Mouse (Mus musculus): ENCODE data around the gene Mpp1.

Gene Mpp1

DNA sequence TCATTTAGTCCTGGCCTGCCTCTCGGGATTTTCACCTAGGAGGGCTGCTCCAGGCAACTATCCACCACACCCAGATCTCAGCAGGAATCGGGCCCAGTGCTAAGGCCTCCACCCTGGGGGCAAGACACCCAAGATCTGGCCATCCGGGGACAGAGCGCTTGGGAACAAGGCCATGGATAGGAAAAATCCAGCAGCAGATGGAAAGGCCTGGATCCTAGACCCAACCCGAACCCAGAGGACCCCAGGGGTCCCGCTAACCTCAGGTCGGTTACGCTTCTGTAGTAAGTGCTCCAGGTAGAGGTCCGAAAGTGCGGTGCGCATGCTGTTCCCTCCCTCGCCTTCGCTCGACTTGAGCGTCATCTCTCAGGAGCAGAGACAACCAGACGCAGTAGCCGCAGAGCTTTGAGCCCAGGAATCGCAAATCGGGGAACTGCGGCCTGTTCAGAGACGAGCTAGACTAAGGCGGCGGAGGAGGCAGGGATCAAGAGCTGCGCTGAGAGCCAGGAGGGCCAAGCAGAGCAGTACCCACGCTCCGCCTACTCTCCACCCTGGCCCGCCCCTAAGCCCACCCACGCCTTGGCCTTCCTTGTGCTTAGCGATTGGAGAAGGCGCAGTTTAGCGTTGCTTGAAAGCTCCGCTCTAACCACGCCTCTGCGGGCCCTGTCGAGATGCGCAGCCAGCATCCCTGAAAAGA, at the start of gene Mpp1:
Gene Mpp1 (minus strand): TSS at position 550 of the 694 bp plus-strand sequence.
- peak; percentile 81 for DNase-seq (ENCODE audit: low spot score)

DNA sequence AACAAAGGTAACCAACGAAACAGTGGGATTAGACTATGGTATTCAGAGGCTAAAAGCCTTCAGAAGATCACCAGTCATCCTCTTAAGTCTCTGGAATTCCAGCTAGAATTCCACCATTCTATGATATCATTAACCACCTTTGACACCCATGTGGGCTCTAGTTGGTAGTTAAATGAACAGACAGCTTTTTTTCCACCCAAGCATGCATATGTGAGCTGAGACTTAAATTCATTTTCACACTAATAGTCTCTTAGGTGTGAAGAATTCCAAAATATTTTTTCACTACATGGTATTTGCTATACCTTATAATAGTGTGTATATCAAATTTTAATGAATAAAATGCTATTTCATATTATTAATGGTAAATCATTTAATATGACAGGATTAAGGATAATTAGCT, 32.9 kb upstream of the Mpp1 start, which contains the start of gene Smim9:
Gene Smim9 (minus strand): TSS at position 101 of the 400 bp plus-strand sequence.
- no peak for DNase-seq (ENCODE audit: low spot score)

DNA sequence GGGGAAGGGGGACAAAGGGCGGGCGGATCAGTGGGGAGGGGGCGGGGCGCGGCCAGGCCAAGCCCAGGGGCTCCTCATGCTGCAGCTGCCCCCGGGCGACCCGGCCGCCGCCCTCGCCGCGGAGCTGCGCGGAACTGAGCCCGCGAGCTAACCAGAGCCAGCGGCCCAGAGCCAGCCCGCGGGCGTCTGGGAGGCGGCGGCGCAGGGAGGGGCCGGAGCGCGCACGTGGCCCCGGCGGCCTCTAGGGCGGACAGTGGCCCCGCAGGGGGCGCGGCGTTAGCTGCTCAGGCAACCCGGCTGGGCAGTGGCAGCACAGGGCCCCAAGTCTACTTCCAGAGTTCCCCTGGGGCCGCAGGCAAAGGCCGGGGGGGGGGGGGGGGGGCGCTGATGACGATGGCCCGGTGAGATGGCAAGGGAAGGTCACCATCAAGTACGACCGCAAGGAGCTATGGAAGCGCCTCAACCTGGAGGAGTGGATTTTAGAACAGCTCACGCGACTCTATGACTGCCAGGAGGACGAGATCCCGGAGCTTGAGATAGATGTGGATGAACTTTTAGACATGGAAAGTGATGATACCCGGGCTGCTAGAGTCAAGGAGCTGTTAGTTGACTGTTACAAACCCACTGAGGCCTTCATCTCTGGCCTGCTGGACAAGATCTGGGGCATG, 24.9 kb upstream of the Mpp1 start:
- peak; percentile 66 for DNase-seq (ENCODE audit: low spot score)

DNA sequence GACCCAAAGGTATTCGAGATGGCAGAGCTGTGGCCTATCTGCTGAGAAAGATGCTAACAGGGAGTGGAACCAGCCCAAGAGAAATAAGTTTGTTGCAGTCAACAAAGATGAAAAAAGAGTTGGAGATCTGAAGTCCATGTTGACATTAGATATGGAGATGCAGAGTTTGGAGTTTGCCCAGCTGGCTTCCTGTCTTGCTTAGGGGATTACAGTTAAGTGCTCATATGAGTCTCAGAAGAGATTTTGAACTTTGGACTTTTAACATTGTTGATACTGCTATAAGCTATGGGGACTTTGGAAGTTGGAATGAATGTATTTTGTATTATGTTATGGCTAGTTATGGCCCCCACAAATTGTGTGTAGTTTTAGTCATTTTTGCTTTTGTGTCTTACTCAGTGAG, 21.4 kb upstream of the Mpp1 start:
- no peak for DNase-seq (ENCODE audit: low spot score)

DNA sequence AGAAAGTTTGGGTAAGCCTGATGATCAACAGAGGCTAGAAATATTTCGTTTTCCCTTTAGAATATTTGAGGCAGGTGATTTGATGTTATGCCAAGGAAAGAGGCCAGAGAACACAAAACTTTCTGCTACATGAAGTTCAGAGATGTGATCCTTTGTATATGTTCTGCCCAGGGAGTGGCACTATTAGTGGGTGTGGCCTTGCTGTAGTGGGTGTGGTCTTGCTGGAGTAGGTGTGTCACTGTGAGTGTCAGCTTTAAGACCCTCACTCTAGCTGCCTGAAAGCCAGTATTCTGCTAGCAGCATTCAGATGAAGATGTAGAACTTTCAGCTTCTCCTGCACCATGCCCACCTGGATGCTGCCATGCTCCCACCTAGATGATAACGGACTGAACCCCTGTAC, 19.5 kb upstream of the Mpp1 start:
- DNase-seq (ENCODE audit: low spot score), result no peak

DNA sequence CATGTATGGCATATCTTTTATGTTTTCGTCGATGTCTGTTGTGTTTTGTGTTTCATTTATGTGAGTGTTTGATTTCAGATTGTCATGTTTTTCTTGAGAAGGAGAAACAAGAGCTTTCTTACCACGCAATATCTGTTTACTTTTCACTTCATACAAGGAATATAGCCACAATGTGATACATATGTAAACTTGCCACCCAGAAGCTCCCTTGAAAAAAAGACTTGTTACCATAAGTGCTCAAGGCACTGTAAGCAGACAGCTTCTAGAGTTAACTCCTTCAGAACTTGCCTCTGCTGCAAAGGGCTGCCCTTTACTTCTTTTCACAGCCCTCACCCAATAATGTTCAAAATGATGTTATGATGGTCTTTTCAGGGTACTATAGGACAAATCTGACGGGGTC, 17.6 kb upstream of the Mpp1 start:
- DNase-seq (ENCODE audit: low spot score), result no peak

GRCm38 (mm10) chrX:75143124-75143555, 12.3 kb upstream of the Mpp1 start:
- peak; percentile 21 for DNase-seq (ENCODE audit: low spot score)

- no peak for DNase-seq (ENCODE audit: low spot score)
Measured at GRCm38 (mm10) chrX:75138182-75138581, 7.4 kb upstream of the Mpp1 start.

DNA sequence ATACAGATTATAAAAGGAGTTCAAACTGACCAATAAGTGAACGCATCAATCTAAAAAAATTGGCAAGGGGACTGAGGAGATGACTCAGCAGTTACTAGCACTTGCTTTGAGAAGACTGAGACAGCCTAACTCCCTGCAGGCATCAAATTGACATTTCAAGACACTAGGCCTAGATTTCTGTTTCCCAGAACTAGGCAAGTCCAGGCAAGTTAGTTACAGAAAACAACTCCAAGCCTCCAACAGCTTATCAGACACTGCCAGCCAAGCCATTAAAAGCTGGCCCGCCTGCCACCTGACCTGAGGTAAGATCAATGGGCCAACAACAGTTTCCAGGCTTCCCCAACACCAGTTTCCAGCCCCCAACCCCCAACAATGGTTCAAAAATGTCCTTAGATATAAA, 6.9 kb upstream of the Mpp1 start:
- no peak for DNase-seq (ENCODE audit: low spot score)

GRCm38 (mm10) chrX:75136938-75137337, 6.1 kb upstream of the Mpp1 start:
- no peak for DNase-seq (ENCODE audit: low spot score)

GRCm38 (mm10) chrX:75129474-75129873, 1.3 kb downstream of the Mpp1 start:
- no peak for DNase-seq (ENCODE audit: low spot score)

DNA sequence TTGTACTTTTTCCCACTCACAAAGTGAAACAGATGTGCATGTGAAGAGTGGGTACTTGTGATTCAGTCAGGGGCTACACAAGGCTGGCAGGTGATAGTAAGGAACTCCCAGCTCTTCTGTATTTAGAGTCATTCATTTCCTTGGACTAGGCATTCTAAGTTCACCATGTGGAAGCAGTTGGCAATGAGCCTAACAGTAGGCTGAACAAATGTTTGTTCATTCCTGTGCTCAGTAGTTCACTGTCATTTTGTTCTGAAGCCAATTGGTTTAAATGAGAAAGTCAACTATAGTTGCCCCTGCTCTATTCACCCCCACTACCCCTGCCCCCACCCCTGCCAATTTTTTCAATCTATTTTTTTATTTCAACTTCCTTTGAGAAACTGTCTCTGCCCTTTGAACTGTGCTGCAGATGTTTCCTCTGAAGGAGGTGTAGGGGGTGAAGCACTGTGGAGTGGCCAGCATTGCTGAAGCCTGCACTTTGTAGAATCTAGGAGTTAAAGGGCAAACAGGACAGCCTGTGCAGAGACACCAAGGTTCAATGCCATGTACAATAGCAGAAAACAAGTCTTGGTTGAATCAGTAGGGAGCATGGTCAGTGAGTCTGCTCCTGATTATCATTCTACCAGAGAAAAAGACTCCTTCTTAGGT, 2.4 kb downstream of the Mpp1 start:
- no peak for DNase-seq (ENCODE audit: low spot score)

GRCm38 (mm10) chrX:75126893-75127292, 3.9 kb downstream of the Mpp1 start:
- DNase-seq (ENCODE audit: low spot score), result no peak

GRCm38 (mm10) chrX:75125606-75126005, 5.2 kb downstream of the Mpp1 start:
- no peak for DNase-seq (ENCODE audit: low spot score)

GRCm38 (mm10) chrX:75115550-75115949, 15.3 kb downstream of the Mpp1 start:
- DNase-seq (ENCODE audit: low spot score), result no peak

DNA sequence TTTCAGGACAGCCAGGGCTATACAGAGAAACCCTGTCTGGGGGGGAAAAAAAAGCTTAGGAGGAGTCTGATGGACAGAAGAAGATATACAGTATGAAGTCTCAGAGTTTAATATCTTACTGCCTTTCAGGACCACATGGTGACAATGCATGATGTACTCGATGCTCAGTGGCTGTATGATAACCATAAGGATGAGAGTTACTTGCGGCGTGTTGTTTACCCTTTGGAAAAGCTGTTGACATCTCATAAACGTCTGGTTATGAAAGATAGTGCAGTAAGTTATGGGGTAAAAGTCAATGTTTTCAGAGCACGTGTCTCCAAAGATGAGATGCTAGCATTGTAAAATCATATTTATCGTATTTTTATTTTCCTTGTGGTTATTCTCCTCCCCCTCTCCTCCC, 28.5 kb downstream of the Mpp1 start:
- no peak for DNase-seq (ENCODE audit: low spot score)

GRCm38 (mm10) chrX:75098799-75099198, 32.0 kb downstream of the Mpp1 start:
- no peak for DNase-seq (ENCODE audit: low spot score)

- DNase-seq (ENCODE audit: low spot score), result peak; percentile 17
Measured at GRCm38 (mm10) chrX:75096163-75096770, 34.5 kb downstream of the Mpp1 start.

DNA sequence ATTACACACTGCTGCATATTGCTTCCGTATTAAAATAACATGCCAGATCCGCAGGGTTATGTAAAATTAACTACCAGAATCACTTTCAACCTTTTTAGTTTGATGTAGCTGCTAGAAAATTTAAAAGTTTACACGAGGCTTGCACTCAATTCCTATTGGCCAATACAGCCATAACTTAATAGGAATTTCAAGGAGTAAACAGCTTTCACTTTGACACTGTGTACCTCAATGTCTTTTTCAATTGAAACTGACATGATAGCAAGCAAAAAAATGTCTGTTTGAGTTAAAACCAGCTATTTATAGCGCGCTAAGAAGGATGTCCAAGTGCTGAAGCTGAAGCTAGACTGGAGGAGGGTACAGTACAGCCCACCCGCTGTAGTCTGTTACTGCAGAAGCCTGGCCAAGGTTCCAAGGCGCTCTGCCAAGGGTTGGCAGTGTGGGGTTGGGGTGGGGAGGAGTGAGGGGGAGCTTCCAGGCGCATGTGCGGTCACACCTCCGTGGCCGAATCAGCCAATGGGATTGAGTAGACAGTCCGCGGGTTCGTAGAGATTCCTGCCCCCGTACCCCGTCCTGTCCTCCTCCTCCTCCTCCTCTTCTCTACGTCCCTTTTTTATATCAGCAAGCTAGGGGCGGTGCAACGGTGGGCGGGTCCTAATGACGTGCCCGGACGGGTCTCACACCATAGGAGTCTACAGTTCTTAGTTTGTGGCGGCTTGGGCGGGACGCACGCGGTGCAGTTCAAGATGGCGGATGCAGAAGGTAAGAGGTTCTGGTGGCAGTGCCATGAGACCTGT, 35.2 kb downstream of the Mpp1 start, which contains the start of gene Dkc1:
Gene Dkc1 (plus strand): TSS at position 486 of the 794 bp plus-strand sequence.
- peak; percentile 85 for DNase-seq (ENCODE audit: low spot score)

DNA sequence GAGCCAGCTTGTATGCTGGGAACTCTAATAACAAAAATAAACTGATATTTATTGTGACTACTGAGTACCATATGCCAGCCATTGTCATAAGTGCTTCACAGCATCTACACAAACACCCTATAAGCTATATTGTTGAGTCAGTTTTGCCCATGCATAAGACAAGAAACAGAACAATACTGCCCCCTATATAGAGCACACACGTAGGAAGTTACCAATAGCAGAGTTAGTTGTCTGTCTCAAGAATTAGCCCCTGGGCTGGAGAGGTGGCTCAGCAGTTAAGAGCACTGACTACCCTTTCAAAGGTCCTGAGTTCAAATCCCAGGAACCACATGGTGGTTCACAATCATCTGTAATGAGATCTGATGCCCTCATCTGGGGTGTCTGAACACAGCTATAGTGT, 45.2 kb downstream of the Mpp1 start:
- DNase-seq (ENCODE audit: low spot score), result peak; percentile 14

GRCm38 (mm10) chrX:75084774-75085508, 45.9 kb downstream of the Mpp1 start, which contains the start of gene Gab3:
Gene Gab3, minus strand, starts transcription at chrX:75085458.
- peak; percentile 57 for DNase-seq (ENCODE audit: low spot score)

All from retina, embryonic 14.5 days (tissue).